Mouse (Mus musculus): ENCODE measurements at regions not wholly inside any gene's neighbourhood (a gene's known extent, or its start where the extent isn't known, plus 50 kb on each side); places are given as distances from the start of the nearest gene placed in this dataset.

DNA sequence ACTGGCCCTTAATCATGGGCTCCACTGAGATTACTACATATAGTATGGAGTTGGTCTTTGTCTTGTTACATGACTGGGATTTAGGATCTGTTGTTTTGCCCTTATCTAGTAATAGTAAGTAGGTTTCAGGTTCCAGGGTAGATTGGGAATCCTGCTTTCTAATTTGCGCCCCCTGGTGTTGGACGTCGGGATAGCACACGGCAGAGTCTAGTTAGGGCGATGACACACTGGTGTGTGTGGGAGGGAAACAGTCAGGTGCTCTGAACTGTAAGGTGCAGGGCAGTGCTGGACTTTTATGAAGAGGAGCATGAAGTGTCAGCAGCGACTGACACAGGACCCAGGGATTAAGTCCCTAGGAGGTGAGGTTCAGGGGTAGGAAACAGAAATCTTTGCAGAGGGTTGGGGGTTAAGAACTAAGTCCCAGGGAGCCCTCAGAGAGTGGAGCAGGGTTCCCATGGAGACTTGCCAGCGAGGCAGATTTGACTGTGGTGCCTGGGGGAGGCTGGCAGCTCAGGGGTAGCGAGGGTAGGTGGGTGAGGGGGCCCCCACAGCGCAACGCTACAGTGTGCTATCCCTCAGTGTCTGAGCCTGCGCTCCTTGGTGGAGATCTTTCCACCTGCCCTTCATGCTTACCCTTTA lies 189.2 kb downstream of the Med10 start:
- dilution Hi-C loops (cut with MboI; ENCODE audit: extremely low pct_ligation_motif_present, extremely low pct_unique_long_range_greater_than_20kb, low sequenced_read_pairs), result no loop called here
- TF ChIP-seq RAD21 (IDR thresholded peaks at IDR 0.05; ENCODE audit: low read depth, low read length) (peak; percentile 13), USF2 (conservative IDR thresholded peaks at IDR 0.05; ENCODE audit: low read depth, low read length) (no peak), CTCF (conservative IDR thresholded peaks at IDR 0.05 in 1 of 2, IDR thresholded peaks at IDR 0.05 in 1 of 2; ENCODE audit: low read depth in 2 of 2, low read length in 2 of 2) (peak; percentile 27 to 48; a peak in 3 of 4 replicates), SMC3 (IDR thresholded peaks at IDR 0.05; ENCODE audit: low read depth, low read length) (peak; percentile 43), USF1 (IDR thresholded peaks at IDR 0.05; ENCODE audit: low read depth, low read length) (no peak)
- in situ Hi-C loops (cut with MboI; ENCODE audit: low pct_ligation_motif_present, low pct_unique_long_range_greater_than_20kb, low sequenced_read_pairs), result loop anchor here (25.0 kb wide), 1 partner anchor 304 kb away; no protein-coding TSS in a partner anchor

DNA sequence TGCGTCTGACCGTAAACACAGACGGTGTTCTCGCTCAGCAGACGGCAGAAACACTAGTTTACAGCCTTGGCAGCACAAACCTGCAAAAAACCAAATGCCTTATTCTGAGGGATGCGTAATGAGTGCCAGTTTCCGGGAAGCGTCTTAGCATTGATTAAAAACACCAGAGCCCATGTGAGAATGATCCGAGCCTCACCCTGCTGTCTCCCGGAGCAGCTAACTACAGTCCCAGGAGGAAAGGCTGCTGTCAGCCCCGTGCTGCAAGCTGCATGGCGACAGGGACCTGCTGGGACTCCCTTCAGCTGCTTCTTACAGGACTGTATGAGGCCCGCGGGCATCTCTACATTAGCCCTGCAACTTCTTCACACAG lies 189.7 kb downstream of the Med10 start:
- dilution Hi-C loops (cut with MboI; ENCODE audit: extremely low pct_ligation_motif_present, extremely low pct_unique_long_range_greater_than_20kb, low sequenced_read_pairs), result no loop called here
- in situ Hi-C loops (cut with MboI; ENCODE audit: low pct_ligation_motif_present, low pct_unique_long_range_greater_than_20kb, low sequenced_read_pairs), result loop anchor here (25.0 kb wide), 1 partner anchor 305 kb away; no protein-coding TSS in a partner anchor
- no peaks in the 10 kb centered on the region for H3K79me2 ChIP-seq (replicated peaks; ENCODE audit: control insufficient read depth, extremely low read depth, insufficient read depth, poor library complexity, severe bottlenecking)
- DNase-seq (ENCODE audit: extremely low read depth), result no peak
- H3K4me1 ChIP-seq (ENCODE audit: control insufficient read depth in 1 of 2, insufficient read depth in 2 of 2), result no peaks in the 10 kb centered on the region
- H3K27me3 ChIP-seq (replicated peaks), result no peaks in the 10 kb centered on the region
- no peak overlapping the region for H3K9ac ChIP-seq (ENCODE audit: insufficient read depth, low read depth)
- no peak overlapping the region for H3K4me3 ChIP-seq (replicated peaks in 1 of 3; ENCODE audit: low read depth in 2 of 3, low read length in 2 of 3, poor library complexity in 1 of 3)
- TF ChIP-seq ETS1 (conservative IDR thresholded peaks at IDR 0.05; ENCODE audit: low read depth, low read length), result no peak
- TF ChIP-seq ZC3H11A (IDR thresholded peaks at IDR 0.05; ENCODE audit: low read depth, low read length), result no peak
- no peak for TF ChIP-seq PAX5 (IDR thresholded peaks at IDR 0.05; ENCODE audit: low read length)
- no peak for TF ChIP-seq ELF1 (IDR thresholded peaks at IDR 0.05; ENCODE audit: low read depth, low read length)
- no peak for TF ChIP-seq MAFK (IDR thresholded peaks at IDR 0.05; ENCODE audit: insufficient replicate concordance, low read length)
- no peak for TF ChIP-seq TBP (conservative IDR thresholded peaks at IDR 0.05; ENCODE audit: low read depth, low read length)
- no peak for TF ChIP-seq KAT2A (IDR thresholded peaks at IDR 0.05; ENCODE audit: insufficient replicate concordance, low read length)
- TF ChIP-seq CHD1 (IDR thresholded peaks at IDR 0.05; ENCODE audit: low read depth, low read length), result no peak
- no peak for TF ChIP-seq RAD21 (IDR thresholded peaks at IDR 0.05; ENCODE audit: low read depth, low read length)
- no peak for TF ChIP-seq MXI1 (IDR thresholded peaks at IDR 0.05; ENCODE audit: low read depth, low read length)
- no peak for TF ChIP-seq IRF4 (IDR thresholded peaks at IDR 0.05; ENCODE audit: low read depth, low read length)
- no peak for TF ChIP-seq USF1 (IDR thresholded peaks at IDR 0.05; ENCODE audit: low read depth, low read length)
- H3K9me3 ChIP-seq (replicated peaks; ENCODE audit: low read length), result peaks cover 75% of the 10 kb centered on the region
- no peak overlapping the region for H3K4me2 ChIP-seq (ENCODE audit: insufficient read depth, low read depth, poor library complexity, severe bottlenecking)
- H3K27ac ChIP-seq (ENCODE audit: insufficient read depth, low read depth), result no peak overlapping the region
- H3K36me3 ChIP-seq (replicated peaks in 1 of 2; ENCODE audit: control insufficient read depth in 1 of 2, insufficient read depth in 1 of 2, low read length in 1 of 2), result no peaks in the 10 kb centered on the region

More for the DNA sequence above, 189.2 kb downstream of the Med10 start:
- Histone ChIP-seq H3K27me3 (replicated peaks) (no peaks in the 10 kb centered on the region), H3K4me1 (ENCODE audit: control insufficient read depth in 1 of 2, insufficient read depth in 2 of 2) (no peaks in the 10 kb centered on the region), H3K36me3 (replicated peaks in 1 of 2; ENCODE audit: control insufficient read depth in 1 of 2, insufficient read depth in 1 of 2, low read length in 1 of 2) (no peaks in the 10 kb centered on the region), H3K9me3 (replicated peaks; ENCODE audit: low read length) (peaks cover 76% of the 10 kb centered on the region), H3K4me2 (ENCODE audit: insufficient read depth, low read depth, poor library complexity, severe bottlenecking) (no peak overlapping the region), H3K4me3 (replicated peaks in 1 of 3; ENCODE audit: low read depth in 2 of 3, low read length in 2 of 3, poor library complexity in 1 of 3) (no peak overlapping the region), H3K79me2 (replicated peaks; ENCODE audit: control insufficient read depth, extremely low read depth, insufficient read depth, poor library complexity, severe bottlenecking) (no peaks in the 10 kb centered on the region), H3K27ac (ENCODE audit: insufficient read depth, low read depth) (no peak overlapping the region), H3K9ac (ENCODE audit: insufficient read depth, low read depth) (no peak overlapping the region)
- DNase-seq (ENCODE audit: extremely low read depth), result no peak
